Mouse (Mus musculus): ENCODE results near the gene Dgcr6.

GRCm38 (mm10) chr16:18102816-18103215, 50.2 kb downstream of the Dgcr6 start:
- TF ChIP-seq CTCF (IDR thresholded peaks at IDR 0.05; ENCODE audit: borderline replicate concordance, insufficient read depth, low read length) (no peak), POLR2A (IDR thresholded peaks at IDR 0.05; ENCODE audit: low read depth, low read length) (no peak)
